Comparison of ENCODE assay signal across 31 mouse cellular contexts in genomic region chr4:106550516-106551166, GRCm38 (mm10). TPM values are rescaled to one million over a fixed set of nuclear protein-coding genes. Genes with fewer than 3 reads are reported as not detected.
DNase-seq lines count a peak whose midpoint lies in the region; ATAC-seq and TF ChIP-seq lines count a peak whose summit lies in the region.
"Had no signal": no experiment of that assay in that cellular context is flagged by ENCODE, and none has a peak within 500 bp of the region (broad histone marks: within the 10 kb centered on the region; RNA-seq: fewer than 3 reads in every experiment).

No protein-coding gene starts in this region.

- no peak for TF ChIP-seq CTCF in layer of hippocampus, adult 2 months (conservative IDR thresholded peaks at IDR 0.05)
- TF ChIP-seq CTCF in stomach, postnatal 0 days (IDR thresholded peaks at IDR 0.05; ENCODE audit: low read depth) = no peak
- TF ChIP-seq CTCF in small intestine, adult 2 months (IDR thresholded peaks at IDR 0.05; ENCODE audit: extremely low read depth, insufficient read length, insufficient replicate concordance, low read depth, low read length) = no peak
- no peak for TF ChIP-seq CTCF in lung, adult 2 months (IDR thresholded peaks at IDR 0.05; ENCODE audit: insufficient read depth, low read length)

- H3K4me1 ChIP-seq in stomach, embryonic 15.5 days = no peaks in the 10 kb centered on the region
- no peaks in the 10 kb centered on the region; the same call in 1 of the 2 replicates for H3K4me1 ChIP-seq in stomach, postnatal 0 days (replicated peaks; ENCODE audit: control insufficient read depth, insufficient read depth)
- no peaks in the 10 kb centered on the region for H3K4me1 ChIP-seq in embryonic facial prominence, embryonic 15.5 days
- H3K4me1 ChIP-seq in small intestine, adult 2 months (ENCODE audit: control insufficient read depth, insufficient read depth, insufficient read length, low read length) = peaks cover 30% of the 10 kb centered on the region; the same call in 1 of the 2 replicates
- no peaks in the 10 kb centered on the region for H3K4me1 ChIP-seq in midbrain, embryonic 14.5 days (ENCODE audit: control insufficient read depth, insufficient read depth, low read length)
- no peaks in the 10 kb centered on the region for H3K4me1 ChIP-seq in lung, adult 2 months (ENCODE audit: control insufficient read depth, insufficient read depth, low read length)
- H3K4me1 ChIP-seq: limb, embryonic 13.5 days; lung, embryonic 15.5 days had no signal

- H3K4me2 ChIP-seq in stomach, embryonic 15.5 days = no peak overlapping the region
- no peak overlapping the region for H3K4me2 ChIP-seq in stomach, postnatal 0 days (replicated peaks; ENCODE audit: low read depth)
- H3K4me2 ChIP-seq in embryonic facial prominence, embryonic 15.5 days (replicated peaks) = no peak overlapping the region
- no peak overlapping the region for H3K4me2 ChIP-seq in midbrain, embryonic 14.5 days (ENCODE audit: low read length)
- H3K4me2 ChIP-seq: forebrain, embryonic 13.5 days; hindbrain, embryonic 12.5 days; limb, embryonic 13.5 days; lung, embryonic 15.5 days had no signal

- no peak for DNase-seq in layer of hippocampus, adult 2 months (ENCODE audit: low spot score in 2 of 2)
- no peak for DNase-seq in layer of hippocampus, adult 18-20 months (ENCODE audit: low spot score in 2 of 2)
- no peak for DNase-seq in stomach, postnatal 0 days (ENCODE audit: low spot score)
- no peak for DNase-seq in midbrain, embryonic 14.5 days
- no peak for DNase-seq in lung, adult 2 months
- DNase-seq: cerebellum, adult 11-12 months; cerebellum, postnatal 10 days; gastrocnemius, adult 2 months; kidney, adult 2 months; right cerebral cortex, adult 18-20 months; thymus, postnatal 14 days had no signal

- 56% methylated on average over 8 of the region's 8 CpGs for WGBS in stomach, embryonic 15.5 days
- 37% methylated on average over 8 of the region's 8 CpGs for WGBS in stomach, postnatal 0 days
- 57% methylated on average over 8 of the region's 8 CpGs for WGBS in embryonic facial prominence, embryonic 15.5 days
- 28% methylated on average over 8 of the region's 8 CpGs for WGBS in small intestine, adult 2 months
- 71% methylated on average over 8 of the region's 8 CpGs for WGBS in midbrain, embryonic 14.5 days
- 46% methylated on average over 8 of the region's 8 CpGs for WGBS in lung, adult 2 months

- H3K36me3 ChIP-seq in stomach, embryonic 15.5 days = no peaks in the 10 kb centered on the region
- no peaks in the 10 kb centered on the region for H3K36me3 ChIP-seq in stomach, postnatal 0 days (ENCODE audit: control insufficient read depth, insufficient read depth, low read length)
- no peaks in the 10 kb centered on the region for H3K36me3 ChIP-seq in embryonic facial prominence, embryonic 15.5 days
- H3K36me3 ChIP-seq in small intestine, adult 2 months (ENCODE audit: control insufficient read depth, insufficient read depth, low read length) = no peaks in the 10 kb centered on the region
- no peaks in the 10 kb centered on the region for H3K36me3 ChIP-seq in midbrain, embryonic 14.5 days (ENCODE audit: control insufficient read depth, insufficient read depth, low read length)
- H3K36me3 ChIP-seq: hindbrain, embryonic 12.5 days; limb, embryonic 13.5 days; lung, embryonic 15.5 days had no signal

- peak overlapping the region; percentile 61 for H3K27ac ChIP-seq in layer of hippocampus, adult 2 months
- H3K27ac ChIP-seq in stomach, embryonic 15.5 days = 0 out of 2 replicates have a peak overlapping the region, but pooled peaks have one; percentile 22
- no peak overlapping the region for H3K27ac ChIP-seq in stomach, postnatal 0 days (replicated peaks)
- H3K27ac ChIP-seq in embryonic facial prominence, embryonic 15.5 days (replicated peaks) = peak overlapping the region; percentile 41; the same call in 1 of the 2 replicates
- H3K27ac ChIP-seq in small intestine, adult 2 months (ENCODE audit: insufficient read depth, low read depth, low read length) = peak overlapping the region; percentile 86
- no peak overlapping the region for H3K27ac ChIP-seq in midbrain, embryonic 14.5 days (replicated peaks; ENCODE audit: low read depth, low read length)
- H3K27ac ChIP-seq: forebrain, embryonic 13.5 days; gastrocnemius, adult 2 months; hindbrain, embryonic 12.5 days; kidney, postnatal 0 days; limb, embryonic 13.5 days; lung, embryonic 15.5 days; macrophage had no signal

- H3K4me3 ChIP-seq in layer of hippocampus, adult 2 months = no peak overlapping the region
- H3K4me3 ChIP-seq in stomach, embryonic 15.5 days (replicated peaks) = no peak overlapping the region
- no peak overlapping the region for H3K4me3 ChIP-seq in stomach, postnatal 0 days (ENCODE audit: low read depth, low read length)
- H3K4me3 ChIP-seq in embryonic facial prominence, embryonic 15.5 days (replicated peaks) = no peak overlapping the region
- H3K4me3 ChIP-seq in small intestine, adult 2 months (ENCODE audit: low read depth, low read length) = no peak overlapping the region
- H3K4me3 ChIP-seq in midbrain, embryonic 14.5 days (replicated peaks; ENCODE audit: low read depth, low read length) = no peak overlapping the region
- H3K4me3 ChIP-seq in lung, adult 2 months (replicated peaks; ENCODE audit: extremely low read depth, low read depth, low read length) = no peak overlapping the region
- H3K4me3 ChIP-seq: forebrain, embryonic 13.5 days; gastrocnemius, adult 2 months; hindbrain, embryonic 12.5 days; limb, embryonic 13.5 days; lung, embryonic 15.5 days had no signal

- TF ChIP-seq EP300 in stomach, postnatal 0 days (optimal IDR thresholded peaks at IDR 0.05) = no peak

- no peak for TF ChIP-seq POLR2A in small intestine, adult 2 months (IDR thresholded peaks at IDR 0.05; ENCODE audit: low read depth, low read length)
- TF ChIP-seq POLR2A in lung, adult 2 months (IDR thresholded peaks at IDR 0.05; ENCODE audit: borderline replicate concordance, extremely low read depth, low read depth, low read length) = no peak

- H3K27me3 ChIP-seq in stomach, embryonic 15.5 days (replicated peaks) = no peaks in the 10 kb centered on the region
- no peaks in the 10 kb centered on the region for H3K27me3 ChIP-seq in stomach, postnatal 0 days (ENCODE audit: control insufficient read depth, insufficient read depth, low read length)
- no peaks in the 10 kb centered on the region for H3K27me3 ChIP-seq in embryonic facial prominence, embryonic 15.5 days
- H3K27me3 ChIP-seq in small intestine, adult 2 months (ENCODE audit: control insufficient read depth, insufficient read depth, low read length) = no peaks in the 10 kb centered on the region
- H3K27me3 ChIP-seq in midbrain, embryonic 14.5 days (ENCODE audit: control insufficient read depth, insufficient read depth, low read length) = no peaks in the 10 kb centered on the region
- H3K27me3 ChIP-seq: forebrain, embryonic 13.5 days; hindbrain, embryonic 12.5 days; limb, embryonic 13.5 days; lung, embryonic 15.5 days had no signal

- no peak for ATAC-seq in stomach, embryonic 15.5 days (ENCODE audit: insufficient read depth, low FRiP score, low read depth)
- ATAC-seq in stomach, postnatal 0 days (ENCODE audit: low FRiP score, low TSS enrichment) = no peak
- ATAC-seq in embryonic facial prominence, embryonic 15.5 days (ENCODE audit: insufficient number of reproducible peaks, low FRiP score, low TSS enrichment, low read depth) = no peak
- no peak for ATAC-seq in midbrain, embryonic 14.5 days (ENCODE audit: low FRiP score, low TSS enrichment)
- ATAC-seq: forebrain, embryonic 13.5 days; midbrain, embryonic 16.5 days had no signal

- no peak overlapping the region for H3K9ac ChIP-seq in stomach, embryonic 15.5 days
- no peak overlapping the region for H3K9ac ChIP-seq in stomach, postnatal 0 days (ENCODE audit: low read length)
- H3K9ac ChIP-seq in embryonic facial prominence, embryonic 15.5 days = no peak overlapping the region
- H3K9ac ChIP-seq in midbrain, embryonic 14.5 days (replicated peaks; ENCODE audit: low read length) = no peak overlapping the region
- H3K9ac ChIP-seq: forebrain, embryonic 13.5 days; hindbrain, embryonic 12.5 days; limb, embryonic 13.5 days; lung, embryonic 15.5 days had no signal

- H3K9me3 ChIP-seq in stomach, embryonic 15.5 days = no peaks in the 10 kb centered on the region
- H3K9me3 ChIP-seq in stomach, postnatal 0 days (ENCODE audit: control insufficient read depth, low read length) = no peaks in the 10 kb centered on the region
- no peaks in the 10 kb centered on the region for H3K9me3 ChIP-seq in embryonic facial prominence, embryonic 15.5 days (replicated peaks)
- no peaks in the 10 kb centered on the region for H3K9me3 ChIP-seq in midbrain, embryonic 14.5 days (ENCODE audit: control insufficient read depth, low read length)
- H3K9me3 ChIP-seq: forebrain, embryonic 13.5 days; hindbrain, embryonic 12.5 days; limb, embryonic 13.5 days; lung, embryonic 15.5 days had no signal

RNA-seq across cellular contexts. Expression of gene Dhcr24, which starts 10.2 kb away (rescaled TPM):
- 10 to 100 TPM; 58.9 to 59.7 TPM for total RNA-seq in layer of hippocampus, adult 2 months (2021)
- total RNA-seq in layer of hippocampus, adult 18-20 months (2021) = 10 to 100 TPM; 67.7 to 70.5 TPM
- 6.3 and 7.7 TPM in 2 replicates for polyA plus RNA-seq in stomach, embryonic 15.5 days (2015; fragmentation: Nextera tagmentation; extraction: Ambion mirVana)
- polyA plus RNA-seq in stomach, postnatal 0 days (2015; fragmentation: Nextera tagmentation; extraction: Ambion mirVana) = 4.7 and 7.1 TPM in 2 replicates
- polyA plus RNA-seq in embryonic facial prominence, embryonic 15.5 days (2015; fragmentation: Nextera tagmentation; extraction: Ambion mirVana) = 4.5 and 5.7 TPM in 2 replicates
- 61.3 and 205 TPM in 2 replicates for polyA plus RNA-seq in small intestine, adult 2 months (2012; rRNA removed)
- 18.2 and 20.9 TPM in 2 replicates for polyA plus RNA-seq in midbrain, embryonic 14.5 days (2014; fragmentation: Nextera tagmentation; extraction: Ambion mirVana)
- polyA plus RNA-seq in lung, adult 2 months (2012; rRNA removed) = 81.7 and 94.0 TPM in 2 replicates

RNA-seq across cellular contexts. Expression of gene Bsnd, which starts 58.6 kb away (rescaled TPM):
- total RNA-seq in layer of hippocampus, adult 2 months (2021) = not detected
- total RNA-seq in layer of hippocampus, adult 18-20 months (2021) = not detected
- polyA plus RNA-seq in stomach, embryonic 15.5 days (2015; fragmentation: Nextera tagmentation; extraction: Ambion mirVana) = not detected in 2 replicates
- polyA plus RNA-seq in stomach, postnatal 0 days (2015; fragmentation: Nextera tagmentation; extraction: Ambion mirVana) = 0.35 and 0.38 TPM in 2 replicates
- polyA plus RNA-seq in embryonic facial prominence, embryonic 15.5 days (2015; fragmentation: Nextera tagmentation; extraction: Ambion mirVana) = 0.05 and 0.11 TPM in 2 replicates
- not detected in 2 replicates for polyA plus RNA-seq in small intestine, adult 2 months (2012; rRNA removed)
- polyA plus RNA-seq in midbrain, embryonic 14.5 days (2014; fragmentation: Nextera tagmentation; extraction: Ambion mirVana) = not detected in 2 replicates
- polyA plus RNA-seq in lung, adult 2 months (2012; rRNA removed) = not detected in 2 replicates
- total RNA-seq: adrenal gland, adult 18-20 months; gastrocnemius, adult 2 months; heart, adult 8-10 months; heart, postnatal 25 days; layer of hippocampus, postnatal 25 days; left cerebral cortex, postnatal 10 days had no signal
- polyA plus RNA-seq: cortical plate, adult 2 months; embryonic facial prominence, embryonic 11.5 days; forebrain, embryonic 13.5 days; frontal cortex, adult 2 months; heart, embryonic 14.5 days; limb, embryonic 13.5 days; lung, embryonic 15.5 days; macrophage; midbrain, embryonic 16.5 days; neural tube, embryonic 14.5 days had no signal

Comparison
In these comparisons a context has a peak if more than half of its experiments do, and no peak if none do; other contexts are left out.
1. H3K27ac ChIP-seq: peak in layer of hippocampus, adult 2 months (single experiment), stomach, embryonic 15.5 days (single experiment), embryonic facial prominence, embryonic 15.5 days (single experiment) and small intestine, adult 2 months (single experiment); none in stomach, postnatal 0 days (single experiment) and midbrain, embryonic 14.5 days (single experiment).